Mouse (Mus musculus): ENCODE measurements at regions not wholly inside any gene's neighbourhood (a gene's known extent, or its start where the extent isn't known, plus 50 kb on each side); places are given as distances from the start of the nearest gene placed in this dataset.

- no peak for DNase-seq (ENCODE audit: low spot score in 2 of 2)
Observed at GRCm38 (mm10) chr12:54450369-54450768, 206.0 kb downstream of the Sptssa start.

- DNase-seq (ENCODE audit: low spot score in 2 of 2), result no peak
Observed at GRCm38 (mm10) chr12:54448221-54448620, 208.2 kb downstream of the Sptssa start.

GRCm38 (mm10) chr12:54447354-54447753 is 209.0 kb downstream of the Sptssa start:
- no peak for DNase-seq (ENCODE audit: low spot score in 2 of 2)

GRCm38 (mm10) chr12:54446356-54446755 is 210.0 kb downstream of the Sptssa start:
- DNase-seq (ENCODE audit: low spot score in 2 of 2), result no peak

GRCm38 (mm10) chr12:54444416-54444815 is 212.0 kb downstream of the Sptssa start:
- DNase-seq (ENCODE audit: low spot score in 2 of 2), result no peak

- no peak for DNase-seq (ENCODE audit: low spot score in 2 of 2)
Observed at GRCm38 (mm10) chr12:54443285-54443684, 213.1 kb downstream of the Sptssa start.

- no peak for DNase-seq (ENCODE audit: low spot score in 2 of 2)
Observed at GRCm38 (mm10) chr12:54442408-54442807, 214.0 kb downstream of the Sptssa start.

- no peak for DNase-seq (ENCODE audit: low spot score in 2 of 2)
Observed at GRCm38 (mm10) chr12:54440851-54441593, 215.4 kb downstream of the Sptssa start.

GRCm38 (mm10) chr12:54438793-54439192 is 217.6 kb downstream of the Sptssa start:
- no peak for DNase-seq (ENCODE audit: low spot score in 2 of 2)

GRCm38 (mm10) chr12:54425236-54425635 is 221.6 kb upstream of the Egln3 start:
- DNase-seq (ENCODE audit: low spot score in 2 of 2), result no peak

- no peak for DNase-seq (ENCODE audit: low spot score in 2 of 2)
Observed at GRCm38 (mm10) chr12:54414829-54415228, 211.2 kb upstream of the Egln3 start.

GRCm38 (mm10) chr12:54414201-54414600 is 210.5 kb upstream of the Egln3 start:
- DNase-seq (ENCODE audit: low spot score in 2 of 2), result no peak

GRCm38 (mm10) chr12:54410038-54410605 is 206.5 kb upstream of the Egln3 start:
- no peak for DNase-seq (ENCODE audit: low spot score in 2 of 2)

GRCm38 (mm10) chr12:54408906-54409305 is 205.2 kb upstream of the Egln3 start:
- no peak for DNase-seq (ENCODE audit: low spot score in 2 of 2)

- DNase-seq (ENCODE audit: low spot score in 2 of 2), result no peak
Observed at GRCm38 (mm10) chr12:54407301-54407896, 203.7 kb upstream of the Egln3 start.

GRCm38 (mm10) chr12:54405066-54405465 is 201.4 kb upstream of the Egln3 start:
- peak in 1 of 2 experiments; percentile 26 for DNase-seq (ENCODE audit: low spot score in 2 of 2)

- no peak for DNase-seq (ENCODE audit: low spot score in 2 of 2)
Observed at GRCm38 (mm10) chr12:54402591-54402990, 198.9 kb upstream of the Egln3 start.

- no peak for DNase-seq (ENCODE audit: low spot score in 2 of 2)
Observed at GRCm38 (mm10) chr12:54401665-54402064, 198.0 kb upstream of the Egln3 start.

- no peak for DNase-seq (ENCODE audit: low spot score in 2 of 2)
Observed at GRCm38 (mm10) chr12:54400084-54400483, 196.4 kb upstream of the Egln3 start.

- no peak for DNase-seq (ENCODE audit: low spot score in 2 of 2)
Observed at GRCm38 (mm10) chr12:54398080-54398479, 194.4 kb upstream of the Egln3 start.

- DNase-seq (ENCODE audit: low spot score in 2 of 2), result no peak
Observed at GRCm38 (mm10) chr12:54396952-54397351, 193.3 kb upstream of the Egln3 start.

- no peak for DNase-seq (ENCODE audit: low spot score in 2 of 2)
Observed at GRCm38 (mm10) chr12:54396341-54396740, 192.7 kb upstream of the Egln3 start.

GRCm38 (mm10) chr12:54385401-54385800 is 181.7 kb upstream of the Egln3 start:
- DNase-seq (ENCODE audit: low spot score in 2 of 2), result no peak
